Mouse (Mus musculus) retina, postnatal 7 days (tissue): Measurements from ENCODE around the gene Rpn1.
"Not testable (repeated sequence)": the region's sequence is repeated elsewhere in the genome, so short reads cannot be mapped to it uniquely, and the experiment has no call there.

Source experiments
- DNase-seq: peaks from one replicate; pipeline ENCODE4 v3.0.0-alpha.2; 2012; ENCODE audit warnings: low read depth, low spot score

The Rpn1 gene

DNA sequence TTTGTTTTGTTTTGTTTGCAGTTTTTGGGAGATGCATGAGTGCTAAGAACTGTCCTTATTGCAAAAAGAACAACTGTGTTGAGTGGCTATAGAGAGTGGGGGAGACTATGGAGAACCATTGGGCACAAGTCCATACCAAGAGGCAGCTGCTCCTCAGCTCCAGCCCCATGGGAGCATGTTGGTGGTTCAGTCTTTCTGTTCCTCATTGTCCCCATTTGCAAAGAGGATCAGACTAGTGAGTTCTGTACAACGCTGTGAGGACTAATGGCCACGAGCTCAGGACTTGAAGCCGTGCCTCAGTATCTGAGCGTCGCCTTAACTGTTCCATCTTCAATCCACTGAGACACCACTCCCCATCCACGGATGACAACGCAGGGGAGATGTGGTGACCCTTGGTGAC is 36.5 kb downstream of the Rpn1 start:
- no peak for DNase-seq

DNA sequence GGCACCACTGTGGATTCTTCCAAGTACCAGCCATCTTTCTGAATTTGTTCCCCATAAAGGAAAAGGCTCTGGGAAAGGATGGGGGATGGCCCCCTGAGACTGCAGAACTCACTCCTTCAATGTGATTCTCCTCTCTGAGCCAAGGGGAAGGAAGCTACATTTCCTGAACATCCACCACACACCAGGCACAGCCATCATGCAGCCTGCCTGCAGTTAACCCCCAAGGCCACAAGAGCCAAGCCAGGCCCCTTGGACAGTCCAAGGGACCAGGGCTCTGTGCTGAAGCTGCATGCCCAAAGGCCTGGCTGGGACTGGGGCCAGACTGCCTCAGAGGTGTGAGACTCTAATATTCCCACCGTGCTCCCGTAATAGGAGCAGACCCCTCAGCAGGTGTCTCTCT is 37.5 kb downstream of the Rpn1 start:
- no peak for DNase-seq

DNA sequence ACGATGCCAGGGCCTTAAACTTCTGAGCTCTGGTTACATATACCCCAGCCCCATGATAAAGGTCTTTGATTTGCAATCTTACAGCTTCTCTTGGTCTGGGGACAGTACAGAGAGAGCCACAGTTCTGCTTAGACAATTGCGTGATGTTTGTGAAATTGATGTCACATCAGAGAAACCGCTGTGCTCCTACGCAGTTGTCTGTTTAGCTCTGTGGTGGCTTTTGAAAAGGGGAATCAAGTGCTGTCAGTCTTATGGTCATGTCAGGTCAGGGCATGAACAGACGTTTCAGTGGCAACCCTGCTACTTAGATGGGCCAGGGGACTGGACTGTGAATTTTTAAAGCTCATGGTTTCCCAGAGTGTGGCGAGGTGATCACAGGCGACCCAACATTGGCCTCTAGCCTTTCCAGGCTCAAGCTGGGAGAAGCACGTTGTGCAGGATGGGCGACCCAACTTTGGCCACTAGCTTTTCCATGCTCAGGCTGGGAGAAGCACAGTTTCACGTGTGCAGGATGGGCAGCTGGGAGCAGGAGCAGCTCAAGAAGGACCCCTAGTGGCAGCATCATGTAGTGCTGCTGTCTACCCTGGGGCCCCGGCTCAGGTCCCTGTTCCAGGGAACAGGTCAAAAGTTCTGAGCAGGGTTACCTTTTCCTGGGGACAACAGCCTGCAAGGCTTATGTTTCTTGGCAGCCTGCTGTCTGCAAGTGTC is 39.0 kb downstream of the Rpn1 start:
- no peak for DNase-seq

DNA sequence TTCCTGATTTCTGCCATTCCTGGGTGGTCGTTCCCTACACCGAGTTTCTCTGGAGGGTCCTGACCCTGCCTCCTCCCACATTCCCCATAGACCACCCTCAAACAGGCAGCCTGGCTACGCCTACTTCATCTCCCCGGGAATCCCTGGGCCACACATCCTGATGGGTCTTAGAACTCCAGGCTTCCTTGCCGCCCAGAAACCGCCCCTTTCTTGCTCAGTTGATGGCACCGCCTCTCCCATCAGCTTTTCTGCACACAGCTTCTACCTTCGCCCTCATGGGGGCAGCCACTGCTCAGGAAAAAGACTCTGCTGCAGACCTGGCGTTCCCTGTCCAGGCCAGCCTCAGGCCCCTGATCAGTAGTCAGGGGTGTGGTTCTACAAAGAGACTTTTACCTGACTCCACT is 39.6 kb downstream of the Rpn1 start:
- DNase-seq = no peak

DNA sequence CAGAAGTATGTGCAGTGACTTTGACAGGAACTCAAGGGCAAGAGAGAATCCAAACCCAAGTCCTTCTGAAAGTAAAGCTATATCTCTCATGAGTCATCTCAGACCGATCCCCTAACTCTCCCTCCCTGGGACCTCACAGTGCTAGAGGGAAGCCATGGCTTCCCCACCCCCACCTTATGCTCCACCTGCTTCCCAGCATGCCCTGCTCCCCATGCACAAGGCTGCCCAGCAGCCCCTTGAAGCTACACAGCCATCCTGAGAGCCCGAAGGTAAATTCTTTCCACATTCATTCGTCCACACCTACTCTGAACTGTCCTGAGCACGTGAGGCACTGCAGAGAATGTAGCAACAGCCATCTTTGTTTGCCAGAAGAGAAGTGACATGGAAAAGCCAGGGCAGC is 40.3 kb downstream of the Rpn1 start:
- no peak for DNase-seq

DNA sequence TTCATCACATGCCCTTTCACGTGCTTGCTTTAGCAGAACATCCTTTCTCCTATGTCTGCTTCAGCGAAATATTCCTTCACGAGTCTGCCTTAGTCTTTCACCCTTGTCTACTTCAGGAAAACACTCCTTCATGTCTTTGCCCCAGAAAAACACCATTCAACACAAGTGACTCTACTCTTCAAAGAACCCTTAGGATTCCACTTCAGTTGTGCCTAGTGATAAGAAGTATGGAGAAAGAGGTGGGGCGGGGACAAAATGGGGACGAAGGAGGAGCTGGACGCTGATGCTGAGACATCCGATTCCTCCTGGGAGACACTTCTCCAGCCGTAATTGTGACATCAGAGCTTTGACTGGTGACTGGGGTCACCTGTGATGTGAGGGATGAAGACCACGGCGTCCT is 41.5 kb downstream of the Rpn1 start:
- DNase-seq = not testable (repeated sequence)

DNA sequence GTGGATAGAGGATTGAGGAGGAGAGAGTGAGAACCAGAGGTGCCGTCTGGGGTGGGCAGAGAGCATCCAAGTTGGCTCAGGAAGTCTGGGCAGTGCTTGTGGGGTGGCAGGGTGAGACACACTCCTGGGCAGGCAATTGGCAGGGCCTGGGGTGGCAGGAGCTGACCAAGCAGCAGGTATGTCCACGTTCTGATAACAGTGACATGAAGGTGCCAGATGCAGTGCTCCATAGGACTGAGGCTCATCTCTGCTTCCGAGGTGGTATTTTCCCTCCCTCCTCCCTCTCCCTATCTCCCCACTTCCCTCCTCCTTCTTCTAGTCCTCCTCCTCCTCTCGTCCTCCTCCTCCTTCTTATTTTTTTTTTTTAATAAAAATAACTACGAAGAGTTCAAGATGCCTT is 47.2 kb downstream of the Rpn1 start:
- no peak for DNase-seq

DNA sequence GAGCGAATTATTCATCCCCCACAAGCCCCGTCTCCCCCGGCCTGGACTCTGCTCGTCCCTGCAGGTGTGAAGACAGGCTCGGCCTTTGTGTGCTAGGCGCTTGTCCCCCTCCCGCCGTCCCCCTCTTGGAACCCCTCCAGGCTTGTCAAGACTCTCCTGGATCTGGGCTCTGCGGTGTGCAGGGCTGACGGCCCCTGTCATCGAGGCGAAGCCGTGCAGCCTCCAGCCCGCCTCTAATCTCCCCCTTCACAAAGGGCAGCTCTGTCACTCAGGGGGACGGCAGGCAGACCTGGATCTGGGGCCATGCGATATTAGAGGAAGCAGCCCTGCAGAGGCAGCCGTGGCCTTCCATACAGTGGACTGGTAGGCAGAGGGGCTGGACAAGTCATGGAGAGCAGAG is 47.8 kb downstream of the Rpn1 start:
- DNase-seq = no peak

DNA sequence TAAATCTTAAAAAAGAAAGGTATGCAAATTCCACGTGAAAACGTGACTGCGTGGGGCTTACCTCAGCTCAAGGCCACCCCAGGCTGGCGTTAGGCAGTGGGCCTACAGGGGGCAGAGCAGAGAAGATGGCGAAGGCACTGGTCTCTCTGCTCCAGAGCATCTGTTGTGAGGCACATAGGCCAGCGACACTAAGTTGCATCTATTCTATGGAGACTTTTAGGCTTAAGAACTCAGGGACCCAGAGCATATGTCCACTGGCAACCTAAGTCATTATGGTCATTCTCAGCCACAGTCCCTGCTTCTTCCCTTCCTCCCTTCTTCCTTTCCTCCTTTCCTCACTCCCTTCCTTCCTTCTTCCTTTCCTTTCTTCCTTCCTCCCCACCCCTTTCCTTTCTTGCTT is 48.8 kb downstream of the Rpn1 start:
- DNase-seq = no peak

DNA sequence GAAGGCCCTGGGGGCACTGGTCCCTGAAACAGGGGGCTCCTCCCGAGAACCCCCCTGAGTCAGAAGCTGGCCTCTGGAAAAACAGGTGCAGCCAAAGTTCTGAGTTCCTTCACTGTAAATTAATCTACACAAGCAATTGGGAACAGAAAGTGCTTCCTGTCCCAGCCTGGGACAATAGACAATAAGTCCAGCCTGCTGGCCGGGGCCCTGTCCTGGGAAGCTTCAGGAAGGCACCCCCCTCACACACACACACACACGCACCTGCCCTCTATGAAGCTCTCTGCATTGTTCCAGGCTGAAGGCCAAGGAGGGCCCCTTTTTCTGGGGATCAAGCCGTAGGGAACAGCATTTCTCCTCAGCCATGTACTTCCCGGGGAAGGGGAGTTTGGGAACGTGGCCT is 49.6 kb downstream of the Rpn1 start:
- DNase-seq = no peak

DNA sequence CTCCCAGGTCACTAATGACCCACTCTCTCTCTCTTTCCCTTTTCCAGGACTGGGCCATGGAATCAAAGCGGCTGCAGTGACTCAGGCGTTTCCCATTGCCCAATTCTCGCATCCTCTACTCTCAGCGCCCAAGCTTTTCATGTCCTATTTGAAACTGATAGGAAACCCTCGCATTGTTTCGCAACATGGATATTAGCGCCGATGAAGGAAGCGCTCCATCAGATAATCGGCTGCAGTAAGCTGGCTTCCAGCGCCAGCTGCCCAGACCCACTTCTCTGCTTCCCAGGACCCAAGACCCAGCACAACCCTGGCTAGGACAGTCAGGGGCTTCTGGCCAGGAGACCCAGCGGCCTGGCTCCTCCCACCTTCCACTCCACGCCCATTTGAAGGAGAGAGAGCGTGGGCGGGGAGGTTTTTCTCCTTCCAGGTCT is 51.9 kb downstream of the Rpn1 start:
- no peak for DNase-seq

DNA sequence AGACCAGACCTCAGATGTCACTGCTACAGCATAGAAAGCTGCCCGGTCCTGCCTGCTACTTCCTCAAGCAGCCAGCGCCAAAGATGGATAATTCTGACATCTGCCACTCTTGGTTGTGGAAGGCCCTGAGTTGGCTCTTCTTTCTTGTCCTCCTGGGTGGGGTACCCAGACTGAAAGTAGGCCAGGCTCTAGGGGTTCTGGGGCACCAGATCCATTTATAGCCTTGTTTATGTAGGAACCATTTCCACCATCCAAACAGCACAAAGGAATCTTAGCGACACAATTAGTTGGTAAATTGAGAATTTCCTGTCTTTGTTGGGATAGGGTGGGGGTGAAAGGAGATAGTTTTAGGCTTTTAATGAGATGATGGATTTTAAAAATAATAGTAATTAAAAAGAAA is 54.2 kb downstream of the Rpn1 start:
- no peak for DNase-seq

DNA sequence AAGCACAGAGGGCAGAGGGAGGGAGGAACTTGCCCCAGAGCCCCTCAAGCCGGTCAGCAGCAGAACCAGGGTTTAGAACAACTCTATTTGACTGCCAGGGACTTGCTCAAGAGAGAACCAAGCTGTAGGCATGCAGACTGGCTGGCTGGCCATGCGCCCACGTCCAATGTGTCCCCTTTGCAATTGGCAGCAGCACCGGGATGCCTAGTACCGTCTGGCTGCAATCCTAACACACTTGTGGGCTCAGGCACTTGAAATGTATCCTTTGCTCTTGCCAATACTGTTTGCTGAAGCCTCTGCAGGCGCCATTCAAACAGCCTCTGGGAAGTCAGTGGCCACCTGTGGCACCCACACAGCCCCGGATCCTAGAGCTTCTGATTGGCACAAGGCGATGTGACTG is 56.0 kb downstream of the Rpn1 start:
- no peak for DNase-seq

DNA sequence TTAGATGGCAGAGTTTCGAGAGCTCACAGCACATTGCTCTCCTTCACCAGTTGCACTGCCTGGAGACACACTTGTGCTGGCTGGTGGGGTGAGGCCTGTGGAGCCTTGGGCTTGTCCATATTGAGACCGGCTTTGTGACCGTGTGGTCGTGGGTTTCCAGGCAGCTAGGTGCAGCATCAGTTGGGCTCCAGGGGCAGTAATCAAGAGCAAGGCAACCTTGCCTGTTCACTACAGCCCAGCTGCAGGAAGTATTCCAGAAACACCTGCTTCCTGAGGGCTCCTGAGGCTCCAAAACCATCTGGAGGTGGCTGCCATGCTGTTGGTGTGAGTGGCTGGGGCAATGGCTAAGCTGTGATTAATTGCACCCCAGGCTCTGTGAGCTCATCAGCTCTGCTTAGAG is 61.5 kb downstream of the Rpn1 start:
- DNase-seq = no peak

DNA sequence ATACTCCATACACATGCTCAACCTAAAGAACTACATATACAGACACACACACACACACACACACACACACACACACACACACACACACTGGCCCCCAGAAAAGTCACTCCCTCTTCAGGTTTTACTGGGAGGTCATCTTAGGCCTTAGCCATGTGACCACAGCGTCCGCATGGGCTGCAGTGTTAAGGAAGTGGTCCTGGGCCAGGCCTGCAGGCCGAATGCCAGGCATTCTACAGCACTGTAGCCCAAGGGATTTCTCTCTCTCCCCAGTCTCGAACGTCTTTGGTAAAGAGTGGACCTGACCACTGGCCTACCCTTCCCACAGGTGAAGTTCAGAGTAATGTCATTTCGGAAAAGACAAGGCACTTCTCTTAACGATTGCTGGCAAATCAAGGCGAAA is 62.3 kb downstream of the Rpn1 start:
- DNase-seq = no peak

DNA sequence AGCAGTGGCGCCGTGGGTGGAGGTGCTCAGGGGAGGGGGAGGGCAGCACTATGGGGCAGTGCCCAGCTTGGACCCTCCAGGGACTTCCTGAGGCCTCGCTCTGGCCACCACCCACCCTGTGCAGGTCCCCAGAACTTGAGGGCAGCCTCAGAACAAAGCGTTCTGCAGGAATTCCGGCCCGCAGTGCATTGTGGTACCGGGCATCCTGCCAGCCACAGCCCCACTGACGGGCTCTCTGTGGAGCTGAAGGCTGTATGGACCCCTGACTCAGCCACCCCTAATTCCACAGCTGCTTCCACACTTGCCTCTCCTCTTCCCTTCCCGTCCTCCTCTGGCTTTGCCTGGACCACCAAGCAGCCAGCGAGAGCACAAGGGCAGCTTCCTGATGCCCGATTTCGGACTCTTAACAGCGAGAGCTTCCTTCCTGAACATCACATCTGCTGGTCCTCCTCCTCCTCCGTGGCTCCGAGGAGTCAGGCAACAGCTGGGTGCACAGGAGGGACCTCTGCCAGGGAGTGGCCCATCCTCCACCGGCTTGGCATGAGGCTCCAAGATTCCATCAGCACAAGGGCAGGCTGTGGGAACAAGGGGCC is 63.2 kb downstream of the Rpn1 start:
- DNase-seq = no peak

DNA sequence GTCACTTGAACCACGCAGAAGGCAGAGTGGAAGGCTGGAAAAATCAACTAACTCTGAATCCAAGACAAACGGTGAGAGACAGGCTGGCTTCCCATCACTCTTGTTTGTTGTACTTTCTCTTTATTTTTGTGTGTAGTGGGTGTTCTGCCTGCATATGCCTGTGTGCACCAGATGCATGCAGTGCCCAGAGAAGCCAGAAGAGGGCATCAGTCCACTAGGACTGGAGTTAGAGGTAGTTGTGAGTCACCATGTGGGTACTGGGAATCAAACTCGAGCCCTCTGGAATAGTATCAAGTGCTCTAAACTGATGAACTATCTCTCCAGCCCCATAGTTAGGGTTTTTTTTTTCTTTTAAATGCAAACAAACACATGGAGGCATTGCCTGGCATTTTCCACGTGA is 67.1 kb downstream of the Rpn1 start:
- no peak for DNase-seq

DNA sequence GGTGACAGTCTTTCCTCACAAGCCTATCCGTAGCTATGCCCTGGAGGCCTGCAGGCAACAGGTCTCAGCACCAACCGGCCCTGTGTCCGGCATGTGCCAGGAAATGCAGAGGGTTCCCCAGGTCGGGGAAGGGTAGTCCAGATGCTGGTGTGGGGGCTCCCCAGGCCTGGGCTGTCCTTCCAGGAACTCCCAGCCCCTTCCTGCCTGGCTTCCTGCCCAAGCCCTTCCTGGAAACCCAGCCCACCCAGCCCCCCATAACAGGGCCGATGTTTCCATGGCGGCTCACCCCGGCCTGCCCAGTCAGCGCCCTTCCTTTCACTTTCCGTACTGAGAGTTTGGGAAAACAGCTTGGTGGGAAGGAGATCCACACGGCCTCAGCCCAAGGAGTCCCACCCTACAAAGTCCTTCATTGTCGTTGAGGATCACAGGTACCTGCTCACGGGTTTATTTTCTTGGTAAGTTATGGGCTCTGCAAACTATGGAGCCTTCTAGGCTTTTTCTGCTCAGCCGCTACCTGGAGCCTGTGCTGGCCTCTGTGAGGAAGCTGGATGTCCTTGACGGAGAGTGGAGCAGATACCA is 67.9 kb downstream of the Rpn1 start:
- no peak for DNase-seq

DNA sequence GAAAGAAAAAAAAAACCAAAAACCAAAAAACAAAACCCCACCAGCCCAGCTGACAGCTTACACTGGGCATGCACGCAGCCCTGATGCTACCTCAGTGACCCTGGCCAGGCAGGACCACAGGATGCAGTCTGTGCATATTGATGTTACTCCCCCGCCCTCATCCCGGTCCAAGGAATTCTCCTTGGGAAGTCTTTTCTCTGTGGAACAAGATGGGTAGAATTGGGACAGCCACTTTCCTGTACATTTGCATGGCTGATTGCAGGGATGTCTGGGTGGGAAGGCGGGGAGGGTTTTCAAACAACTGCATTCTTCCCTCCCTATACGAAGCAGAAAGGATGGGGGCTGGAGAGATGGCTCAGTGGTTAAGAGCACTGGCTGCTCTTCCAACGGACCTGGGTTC is 68.7 kb downstream of the Rpn1 start:
- DNase-seq = no peak
